Mouse (Mus musculus): Measurements from ENCODE around the gene Gpr137c. TPM values are rescaled to one million over a fixed set of nuclear protein-coding genes. Genes with fewer than 3 reads are reported as not detected.

Gene Gpr137c
- total RNA-seq, 2 experiments from 2014 or later, result 24.5 to 27.9 TPM

Other genes starting within 250 kb of the Gpr137c start
- under 1 TPM; 0.21 to 0.38 TPM for gene Ptger2, start 231.5 kb upstream of the Gpr137c start, total RNA-seq (2021)
- 10 to 100 TPM; 67.8 to 68.8 TPM for gene Txndc16, start 611 bp downstream of the Gpr137c start, total RNA-seq (2021)
- gene Ero1l, start 99.1 kb downstream of the Gpr137c start, total RNA-seq (2021), result 10 to 100 TPM; 23.4 to 25.5 TPM
- gene Psmc6, start 110.1 kb downstream of the Gpr137c start, total RNA-seq (2021), result 100 to 1,000 TPM; 102 to 112 TPM
- gene Styx, start 131.4 kb downstream of the Gpr137c start, total RNA-seq (2021), result 10 to 100 TPM; 19.1 to 20.1 TPM
- 10 to 100 TPM; 14.9 to 15.9 TPM for gene Gnpnat1, start 185.2 kb downstream of the Gpr137c start, total RNA-seq (2021)